Mouse (Mus musculus) testis, adult 2 months (tissue): ENCODE measurements around the gene Hpse2. TPM values are rescaled to one million over a fixed set of nuclear protein-coding genes. Genes with fewer than 3 reads are reported as not detected.
A peak's percentile ranks its signal among the peaks of the same experiment; 100 is the strongest.

Experiments
- H3K27ac ChIP-seq: fragments of 200-500 bp; 2 replicates; pipeline ENCODE4 v1.5.1; 2012; ENCODE audit warnings: low read depth, low read length; ENCODE audit not compliant: control insufficient read depth, insufficient read depth
- H3K27me3 ChIP-seq: fragments of 200-500 bp; 2 replicates; pipeline ENCODE4 v1.6.1; 2012; ENCODE audit warnings: mild to moderate bottlenecking, low read length, moderate library complexity; ENCODE audit not compliant: control insufficient read depth, insufficient read depth
- H3K36me3 ChIP-seq: fragments of 200-500 bp; 2 replicates; pipeline ENCODE4 v1.6.1; 2012; ENCODE audit warnings: mild to moderate bottlenecking, low read length; ENCODE audit not compliant: control insufficient read depth, insufficient read depth
- H3K4me1 ChIP-seq: fragments of 200-500 bp; 2 replicates; pipeline ENCODE4 v1.6.1; 2012; ENCODE audit warnings: low read length; ENCODE audit not compliant: control insufficient read depth, insufficient read depth
- H3K4me3 ChIP-seq: fragments of 200-500 bp; 2 replicates; pipeline ENCODE4 v1.5.1; 2012; ENCODE audit warnings: low read depth, mild to moderate bottlenecking, low read length, moderate library complexity, mixed read lengths; ENCODE audit not compliant: control insufficient read depth
- CTCF ChIP-seq: fragments of 200-500 bp; IDR thresholded peaks from 2 replicates; pipeline ENCODE4 v1.5.1; 2012; ENCODE audit warnings: low read depth, mild to moderate bottlenecking, inconsistent platforms, low read length, moderate library complexity; ENCODE audit not compliant: control insufficient read depth, insufficient read depth, insufficient replicate concordance
- POLR2A ChIP-seq: fragments of 200-500 bp; IDR thresholded peaks from 2 replicates; pipeline ENCODE4 v1.6.1; 2012; ENCODE audit warnings: low read depth, mild to moderate bottlenecking, inconsistent platforms, low read length, moderate library complexity; ENCODE audit not compliant: control insufficient read depth
- polyA plus RNA-seq: library from polyadenylated mRNA; depleted of rRNA; stranded (reverse); fragments of >200 nt; gene quantifications from 2 replicates; pipeline ENCODE4 v1.2.3, GENCODE M21; 2012

The Hpse2 gene
- polyA plus RNA-seq, 1 experiment: 1.3 TPM

DNA sequence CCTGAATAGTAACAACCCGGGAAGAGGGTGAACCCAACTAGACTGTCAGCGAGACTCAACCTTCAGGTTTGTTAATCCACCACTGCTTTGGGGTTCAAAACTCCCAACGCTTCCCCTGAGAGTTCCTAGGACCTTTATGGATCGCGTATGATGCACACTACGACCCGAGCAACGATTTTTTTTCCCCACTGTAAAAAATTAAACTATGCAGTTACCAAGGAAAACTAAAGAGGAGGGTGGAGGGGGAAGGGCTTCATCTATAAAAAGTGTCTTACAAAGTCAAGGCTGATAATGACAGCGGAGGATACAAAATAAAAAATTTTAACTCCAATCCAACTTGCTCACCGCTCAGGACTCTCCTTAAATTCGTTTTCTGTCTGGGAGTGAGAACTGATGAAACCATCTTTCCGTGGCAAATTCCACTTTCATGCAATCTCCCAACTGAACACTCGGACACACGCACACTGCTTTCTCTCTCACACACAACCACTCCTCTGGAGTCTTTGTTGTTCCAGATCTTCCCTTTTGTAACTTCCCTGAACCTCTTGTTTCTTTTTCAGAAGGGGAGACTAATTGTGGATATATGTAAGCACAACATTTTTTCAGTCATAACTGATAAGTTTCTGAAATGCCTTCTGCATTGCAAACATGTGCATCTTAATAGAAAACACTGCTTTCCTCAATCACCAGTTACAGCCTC, 934 bp downstream of the Hpse2 start:
- TF ChIP-seq CTCF: no peak
- TF ChIP-seq POLR2A: no peak
- no peaks in the 10 kb centered on the region for H3K27me3 ChIP-seq
- H3K36me3 ChIP-seq: no peaks in the 10 kb centered on the region
- no peak overlapping the region for H3K4me3 ChIP-seq
- H3K27ac ChIP-seq: no peak overlapping the region
- peaks cover 12% of the 10 kb centered on the region for H3K4me1 ChIP-seq

DNA sequence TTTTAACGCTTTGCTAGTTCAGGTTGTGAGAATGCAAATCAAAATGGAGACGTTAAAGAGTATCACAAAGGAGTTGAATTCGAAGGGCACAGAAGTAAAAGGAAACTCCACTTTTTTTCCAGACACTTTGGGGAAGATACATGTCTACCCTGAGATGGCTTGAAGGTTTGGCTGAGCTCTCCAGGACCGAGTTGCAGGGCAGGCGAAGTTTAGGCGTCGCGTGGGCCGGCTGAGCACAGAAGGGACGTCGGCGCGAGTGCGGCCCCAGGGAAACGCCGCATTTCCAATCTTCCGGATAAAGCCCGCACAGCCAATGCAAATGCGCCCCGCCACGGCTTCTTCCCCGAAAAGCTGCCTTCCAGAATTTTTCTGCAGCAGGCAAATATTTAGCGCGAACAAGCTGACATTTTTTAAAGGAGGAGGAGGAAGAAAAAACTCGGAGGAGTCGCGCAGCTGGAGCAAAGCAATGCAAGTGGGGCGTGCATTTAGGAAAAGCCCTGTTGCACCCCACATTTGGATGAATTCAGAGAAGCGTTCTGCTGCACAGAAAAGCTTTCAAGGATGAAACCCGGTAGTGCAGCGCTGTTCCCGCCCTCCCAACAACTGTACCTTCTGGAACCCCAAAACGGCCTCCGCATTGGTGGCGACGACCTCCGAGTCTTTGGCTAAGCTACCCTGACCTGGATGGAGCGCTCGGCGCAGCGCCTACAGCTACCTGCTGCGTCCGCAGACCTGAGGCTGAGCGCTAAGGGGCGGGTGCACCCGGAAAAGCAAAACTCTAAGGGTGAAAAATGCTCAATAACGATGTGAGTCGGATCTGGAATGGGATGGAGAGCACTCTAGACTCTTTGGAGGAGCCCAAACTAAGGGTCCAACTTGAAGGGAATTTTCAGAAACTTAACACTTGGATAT, 1.9 kb downstream of the Hpse2 start:
- Histone ChIP-seq H3K27ac (no peak overlapping the region), H3K4me1 (peaks cover 12% of the 10 kb centered on the region), H3K27me3 (no peaks in the 10 kb centered on the region), H3K36me3 (no peaks in the 10 kb centered on the region), H3K4me3 (peak overlapping the region; percentile 13; the same call in 1 of the 2 replicates)
- TF ChIP-seq CTCF (no peak), POLR2A (no peak)

DNA sequence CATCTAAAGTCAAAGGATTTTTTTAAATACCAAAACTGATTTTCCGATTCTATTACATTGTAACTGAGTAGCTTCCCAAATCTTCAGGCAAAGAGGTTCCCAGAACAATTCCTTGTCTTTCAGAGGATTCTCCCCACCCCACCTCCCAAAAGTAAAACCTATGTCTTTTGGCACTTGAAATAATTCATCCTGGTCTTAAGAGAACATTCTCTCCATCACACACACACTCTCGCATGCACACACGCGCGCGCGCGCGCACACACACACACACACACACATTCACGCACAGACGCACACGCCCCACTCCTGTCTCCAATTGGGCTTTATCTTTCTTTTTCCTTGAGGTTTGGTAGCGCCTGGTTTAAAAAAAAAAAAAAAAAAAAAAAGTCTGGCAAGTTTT, 2.7 kb downstream of the Hpse2 start:
- H3K4me1 ChIP-seq: peaks cover 12% of the 10 kb centered on the region
- TF ChIP-seq POLR2A (no peak), CTCF (no peak)
- no peak overlapping the region for H3K4me3 ChIP-seq
- no peaks in the 10 kb centered on the region for H3K27me3 ChIP-seq
- no peaks in the 10 kb centered on the region for H3K36me3 ChIP-seq
- no peak overlapping the region for H3K27ac ChIP-seq

DNA sequence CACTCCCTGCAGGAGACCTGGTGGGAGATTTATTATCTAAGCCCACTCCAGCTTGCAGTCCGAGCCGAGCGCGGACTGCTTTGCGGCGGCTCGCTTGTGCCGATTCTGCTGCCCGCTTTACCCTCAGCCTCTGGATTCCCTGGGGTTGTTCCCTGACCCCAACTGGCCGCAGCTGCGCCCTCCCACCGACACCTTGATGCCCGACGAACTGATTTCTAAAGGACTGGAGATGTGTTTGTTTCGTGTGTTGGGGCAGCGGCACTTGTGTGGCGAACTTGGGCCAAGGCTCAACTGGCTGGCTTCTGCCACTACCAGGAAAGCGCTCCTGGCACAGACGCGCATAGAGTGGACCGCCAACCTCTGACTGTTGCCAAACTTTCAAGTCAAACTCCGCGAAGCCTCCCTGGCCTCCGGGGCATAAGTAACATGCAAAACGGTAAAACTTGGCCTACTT, 3.1 kb downstream of the Hpse2 start:
- Histone ChIP-seq H3K4me3 (no peak overlapping the region; the same call in 1 of the 2 replicates), H3K36me3 (no peaks in the 10 kb centered on the region), H3K4me1 (peaks cover 12% of the 10 kb centered on the region), H3K27me3 (no peaks in the 10 kb centered on the region), H3K27ac (no peak overlapping the region)
- TF ChIP-seq CTCF: no peak
- TF ChIP-seq POLR2A: no peak

DNA sequence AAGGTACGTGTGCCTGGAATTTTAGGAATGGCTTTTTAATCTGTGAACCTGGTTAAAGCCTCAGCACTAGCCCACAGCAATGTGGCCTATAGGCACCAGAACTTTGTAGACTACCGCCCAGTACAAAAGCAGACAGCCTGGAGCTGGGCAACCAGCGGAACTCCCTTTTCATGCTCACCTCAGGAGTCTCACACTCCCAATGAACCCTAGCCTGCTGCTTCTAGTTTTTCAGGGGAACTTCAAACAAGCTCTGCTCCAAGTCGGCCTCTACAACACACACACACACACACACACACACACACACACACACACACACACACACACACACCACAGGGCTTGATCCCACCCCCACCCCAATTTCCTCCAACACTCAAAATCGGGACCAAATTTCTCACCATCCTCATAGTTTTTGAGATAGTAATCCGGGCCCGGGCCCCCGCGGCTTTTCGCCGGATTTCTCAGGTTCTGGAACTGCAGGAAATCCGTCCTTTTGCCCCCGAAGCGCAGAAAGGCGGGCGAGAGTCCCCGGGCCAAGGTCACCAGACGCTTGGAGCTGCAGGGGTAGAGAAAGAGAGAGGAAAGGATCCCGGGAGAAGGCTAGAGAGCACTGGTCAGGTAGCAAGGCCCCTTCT, 3.7 kb downstream of the Hpse2 start:
- Histone ChIP-seq H3K27ac (no peak overlapping the region), H3K27me3 (no peaks in the 10 kb centered on the region), H3K36me3 (no peaks in the 10 kb centered on the region), H3K4me1 (peaks cover 12% of the 10 kb centered on the region), H3K4me3 (no peak overlapping the region; the same call in 1 of the 2 replicates)
- TF ChIP-seq POLR2A (no peak), CTCF (no peak)

DNA sequence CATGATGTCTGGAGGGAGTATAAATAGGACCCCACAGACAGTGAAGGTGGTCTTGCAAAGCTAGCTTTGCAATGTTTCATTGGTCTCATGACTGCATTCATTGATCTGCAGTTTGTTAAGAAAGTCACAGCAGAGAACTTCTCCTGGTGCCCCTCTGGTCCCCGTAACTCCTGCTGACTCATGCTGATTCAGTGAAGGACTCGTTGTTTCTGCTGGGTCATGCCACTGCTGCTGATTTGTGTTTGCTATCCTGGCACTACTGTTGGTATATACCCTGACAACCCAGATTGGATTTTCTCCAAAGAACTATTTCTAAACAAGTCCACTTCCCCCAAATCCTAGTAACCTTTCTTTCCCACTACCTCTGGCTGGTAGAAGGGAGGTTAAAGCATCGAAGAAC, 29.3 kb downstream of the Hpse2 start:
- H3K27ac ChIP-seq: no peak overlapping the region
- TF ChIP-seq POLR2A (no peak), CTCF (no peak)
- no peaks in the 10 kb centered on the region for H3K36me3 ChIP-seq
- no peaks in the 10 kb centered on the region for H3K27me3 ChIP-seq
- H3K4me3 ChIP-seq: no peak overlapping the region
- no peaks in the 10 kb centered on the region for H3K4me1 ChIP-seq

DNA sequence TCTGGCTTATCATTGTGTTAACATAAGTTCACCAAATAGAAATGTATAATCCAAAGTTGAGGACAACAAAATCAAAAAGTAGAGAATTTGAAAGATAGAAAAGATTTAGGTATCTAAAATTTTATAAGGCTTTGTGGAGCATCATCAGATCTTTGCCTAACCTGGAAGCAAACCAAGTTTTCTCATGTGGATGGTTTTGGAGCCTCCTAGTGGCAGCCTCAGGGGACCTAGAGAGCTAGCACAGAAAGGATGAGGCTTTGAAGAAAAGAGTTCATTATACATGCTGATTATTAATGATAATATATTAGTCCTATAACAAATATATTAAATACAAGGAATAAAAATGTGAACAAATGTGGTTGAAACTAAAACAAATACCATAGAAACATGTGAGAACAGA, 77.0 kb downstream of the Hpse2 start:
- Histone ChIP-seq H3K27ac (no peak overlapping the region), H3K27me3 (no peaks in the 10 kb centered on the region)
- TF ChIP-seq CTCF: no peak
- TF ChIP-seq POLR2A: no peak

More for the DNA sequence above, 77.0 kb downstream of the Hpse2 start:
- Histone ChIP-seq H3K4me3 (no peak overlapping the region), H3K36me3 (no peaks in the 10 kb centered on the region), H3K4me1 (no peaks in the 10 kb centered on the region)
